8 mouse cellular contexts compared by ENCODE assay signal in genomic region chr12:95694991-95695833, GRCm38 (mm10). TPM values are rescaled to one million over a fixed set of nuclear protein-coding genes. Genes with fewer than 3 reads are reported as not detected.
DNase-seq lines count a peak whose midpoint lies in the region; ATAC-seq and TF ChIP-seq lines count a peak whose summit lies in the region.

No protein-coding gene starts in this region.

- peaks cover 1% of the 10 kb centered on the region; the same call in 1 of the 2 replicates for H3K4me1 ChIP-seq in cortical plate, adult 2 months (ENCODE audit: control insufficient read depth, insufficient read depth, low read length)
- H3K4me1 ChIP-seq in hindbrain, postnatal 0 days (ENCODE audit: insufficient read depth, low read length): 0 out of 2 replicates have a peak, but pooled peaks cover 9% of the 10 kb centered on the region

- ATAC-seq in hindbrain, postnatal 0 days: peak; percentile 93

- no peaks in the 10 kb centered on the region for H3K36me3 ChIP-seq in hindbrain, postnatal 0 days (ENCODE audit: insufficient read depth, low read length)

- no peak for TF ChIP-seq CTCF in cortical plate, adult 2 months (IDR thresholded peaks at IDR 0.05; ENCODE audit: extremely low read depth, insufficient read depth, low read length)
- peak; percentile 55 for TF ChIP-seq CTCF in hindbrain, postnatal 0 days (IDR thresholded peaks at IDR 0.05; ENCODE audit: low read depth)
- TF ChIP-seq CTCF in left cerebral cortex, adult 2 months (IDR thresholded peaks at IDR 0.05): no peak; the same call in 1 of the 2 replicates

- H3K4me2 ChIP-seq in hindbrain, postnatal 0 days (ENCODE audit: low read depth, low read length): peak overlapping the region; percentile 75

- H3K27ac ChIP-seq in cortical plate, adult 2 months (ENCODE audit: insufficient read depth, low read length): peak overlapping the region; percentile 97
- peak overlapping the region; percentile 92 for H3K27ac ChIP-seq in hindbrain, postnatal 0 days
- H3K27ac ChIP-seq in left cerebral cortex, adult 2 months: peak overlapping the region; percentile 92

- intact Hi-C loops in left cerebral cortex, adult 2 months (cut with DNase I): loop anchor here (2.0 to 5.0 kb wide), 6 partner anchors 208 to 1524 kb away; no protein-coding TSS in a partner anchor

- under 1% methylated on average over 65 of the region's 68 CpGs for WGBS in hindbrain, postnatal 0 days

- no peaks in the 10 kb centered on the region for H3K27me3 ChIP-seq in hindbrain, postnatal 0 days (ENCODE audit: insufficient read depth, low read length)

- peak; percentile 95 for DNase-seq in R1 (ENCODE audit: low read depth, low spot score)
- peak; percentile 72 for DNase-seq in gastrocnemius, postnatal 10 days
- DNase-seq in hindbrain, postnatal 0 days (ENCODE audit: low spot score): peak; percentile 92
- DNase-seq in left cerebral cortex, adult 2 months (ENCODE audit: extremely low spot score in 1 of 2, low spot score in 2 of 2): peak; percentile 78 to 81
- DNase-seq in lung, postnatal 36 days: peak; percentile 56
- peak; percentile 80 for DNase-seq in right cerebral cortex, adult 2 months (ENCODE audit: low spot score in 2 of 2)
- DNase-seq in B cell, adult 2 months: no peak

- peak overlapping the region; percentile 96 for H3K4me3 ChIP-seq in cortical plate, adult 2 months (ENCODE audit: insufficient read depth, low read length)
- peak overlapping the region; percentile 67 for H3K4me3 ChIP-seq in hindbrain, postnatal 0 days (ENCODE audit: low read length)
- H3K4me3 ChIP-seq in left cerebral cortex, adult 2 months: peak overlapping the region; percentile 93

- H3K9ac ChIP-seq in hindbrain, postnatal 0 days (replicated peaks; ENCODE audit: low read length): peak overlapping the region; percentile 64

- H3K9me3 ChIP-seq in hindbrain, postnatal 0 days (ENCODE audit: low read length): no peaks in the 10 kb centered on the region

- TF ChIP-seq POLR2A in cortical plate, adult 2 months (IDR thresholded peaks at IDR 0.05; ENCODE audit: extremely low read depth, insufficient read depth, low read length): peak; percentile 68; the same call in 1 of the 2 replicates

RNA-seq across cellular contexts. Expression of gene Flrt2, which starts 3.2 kb away (rescaled TPM):
- 23.8 and 26.1 TPM in 2 replicates for polyA plus RNA-seq in cortical plate, adult 2 months (2012; rRNA removed)
- total RNA-seq in gastrocnemius, postnatal 10 days (2021): 10 to 100 TPM; 13.6 to 19.0 TPM
- total RNA-seq in hindbrain, postnatal 0 days (2014; rRNA removed): 34.4 and 40.9 TPM in 2 replicates
- polyA plus RNA-seq in hindbrain, postnatal 0 days (2015; fragmentation: Nextera tagmentation; extraction: Ambion mirVana): 11.7 and 12.5 TPM in 2 replicates
- total RNA-seq in left cerebral cortex, adult 2 months (2021): 10 to 100 TPM; 59.6 to 78.3 TPM

Comparison
In these comparisons a context has a peak if more than half of its experiments do, and no peak if none do; other contexts are left out.
1. DNase-seq: peak in R1 (single experiment), gastrocnemius, postnatal 10 days (single experiment), hindbrain, postnatal 0 days (single experiment), left cerebral cortex, adult 2 months (2 of 2), lung, postnatal 36 days (single experiment) and right cerebral cortex, adult 2 months (2 of 2); none in B cell, adult 2 months (0 of 2).
2. Peak in every context shown above with its lines, with median percentiles within 50 percentile points of each other: H3K27ac ChIP-seq and H3K4me3 ChIP-seq.